Mouse (Mus musculus) testis, adult 2 months (tissue): ENCODE results near the gene Pom121l12. TPM values are rescaled to one million over a fixed set of nuclear protein-coding genes. Genes with fewer than 3 reads are reported as not detected.

Source experiments
- H3K27ac ChIP-seq: fragments of 200-500 bp; 2 replicates; pipeline ENCODE4 v1.5.1; 2012; ENCODE audit warnings: low read depth, low read length; ENCODE audit not compliant: control insufficient read depth, insufficient read depth
- H3K27me3 ChIP-seq: fragments of 200-500 bp; 2 replicates; pipeline ENCODE4 v1.6.1; 2012; ENCODE audit warnings: mild to moderate bottlenecking, low read length, moderate library complexity; ENCODE audit not compliant: control insufficient read depth, insufficient read depth
- H3K36me3 ChIP-seq: fragments of 200-500 bp; 2 replicates; pipeline ENCODE4 v1.6.1; 2012; ENCODE audit warnings: mild to moderate bottlenecking, low read length; ENCODE audit not compliant: control insufficient read depth, insufficient read depth
- H3K4me1 ChIP-seq: fragments of 200-500 bp; 2 replicates; pipeline ENCODE4 v1.6.1; 2012; ENCODE audit warnings: low read length; ENCODE audit not compliant: control insufficient read depth, insufficient read depth
- H3K4me3 ChIP-seq: fragments of 200-500 bp; 2 replicates; pipeline ENCODE4 v1.5.1; 2012; ENCODE audit warnings: low read depth, mild to moderate bottlenecking, low read length, moderate library complexity, mixed read lengths; ENCODE audit not compliant: control insufficient read depth
- CTCF ChIP-seq: fragments of 200-500 bp; IDR thresholded peaks from 2 replicates; pipeline ENCODE4 v1.5.1; 2012; ENCODE audit warnings: low read depth, mild to moderate bottlenecking, inconsistent platforms, low read length, moderate library complexity; ENCODE audit not compliant: control insufficient read depth, insufficient read depth, insufficient replicate concordance
- POLR2A ChIP-seq: fragments of 200-500 bp; IDR thresholded peaks from 2 replicates; pipeline ENCODE4 v1.6.1; 2012; ENCODE audit warnings: low read depth, mild to moderate bottlenecking, inconsistent platforms, low read length, moderate library complexity; ENCODE audit not compliant: control insufficient read depth
- polyA plus RNA-seq: library from polyadenylated mRNA; depleted of rRNA; stranded (reverse); fragments of >200 nt; gene quantifications from 2 replicates; pipeline ENCODE4 v1.2.3, GENCODE M21; 2012; rRNA removed

Gene Pom121l12
- polyA plus RNA-seq, result 118 and 119 TPM in 2 replicates

DNA sequence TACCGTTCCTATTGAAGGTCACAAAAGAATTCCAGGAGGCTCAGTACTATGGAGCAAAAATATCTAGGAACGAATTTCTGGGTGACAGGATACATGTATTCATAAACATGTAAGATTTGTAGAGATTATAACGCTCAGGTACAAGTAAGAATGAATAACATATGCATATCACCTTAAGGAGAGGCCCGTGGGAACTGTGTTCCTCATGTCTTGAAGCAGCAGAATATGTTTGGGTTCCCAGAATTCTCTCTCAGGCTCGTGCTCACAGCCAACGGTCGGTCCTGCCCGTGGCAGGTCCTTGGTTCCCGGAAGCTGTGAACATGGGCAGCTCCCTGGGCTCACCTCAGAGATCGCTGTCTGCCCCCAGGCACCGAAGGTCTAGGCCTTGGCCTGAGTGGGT is at the start of gene Pom121l12:
Gene Pom121l12, plus strand, starts transcription at position 301 of the 400 bp plus-strand sequence.
- peak within 1 kb of the TSS; percentile 87 for H3K4me3 ChIP-seq
- peak within 1 kb of the TSS; percentile 94 for H3K27ac ChIP-seq
- H3K27me3 ChIP-seq, result no peaks in the 10 kb centered on the region
- H3K36me3 ChIP-seq, result no peaks in the 10 kb centered on the region
- H3K4me1 ChIP-seq, result peaks cover 9% of the 10 kb centered on the region
- TF ChIP-seq CTCF (no peak), POLR2A (0 out of 2 replicates have a peak, but pooled peaks have one; percentile 47)

DNA sequence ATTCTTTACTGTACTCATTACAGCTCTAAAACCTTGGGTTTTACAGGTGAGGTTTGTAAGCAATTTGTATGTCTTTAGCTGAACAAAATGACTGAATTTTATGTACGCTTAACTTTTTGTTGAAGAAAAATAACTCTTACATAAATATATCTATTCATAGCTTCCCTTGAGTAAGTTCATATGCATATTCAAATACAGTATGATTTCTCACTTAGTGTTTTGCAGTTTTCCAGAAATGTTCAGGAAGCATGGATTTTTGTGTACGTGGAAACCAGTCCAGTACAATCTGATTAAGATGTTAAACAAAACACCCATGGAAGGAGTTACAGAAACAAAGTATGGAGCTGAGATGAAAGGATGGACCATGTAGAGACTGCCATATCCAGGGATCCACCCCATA is 12.8 kb downstream of the Pom121l12 start:
- Histone ChIP-seq H3K27ac (no peak overlapping the region), H3K27me3 (no peaks in the 10 kb centered on the region)

More for the DNA sequence above, 12.8 kb downstream of the Pom121l12 start:
- H3K36me3 ChIP-seq, result no peaks in the 10 kb centered on the region
- H3K4me3 ChIP-seq, result no peak overlapping the region
- H3K4me1 ChIP-seq, result no peaks in the 10 kb centered on the region
- TF ChIP-seq POLR2A (no peak), CTCF (no peak)
